Mouse (Mus musculus) stomach, embryonic 16.5 days (tissue): Measurements from ENCODE around the gene Cdh3. TPM values are rescaled to one million over a fixed set of nuclear protein-coding genes. Genes with fewer than 3 reads are reported as not detected.

ENCODE experiments used
- ATAC-seq: fragments of 200-750 bp; cut with Nextera tagmentation; 2 replicates; pipeline ENCODE4 v1.8.0; 2017; ENCODE audit warnings: moderate number of reproducible peaks, moderate TSS enrichment; ENCODE audit not compliant: insufficient read depth, low FRiP score
- H3K27ac ChIP-seq: fragments of 300-500 bp; sonication (generic); 2 replicates; pipeline ENCODE4 v1.5.1; 2014; ENCODE audit warnings: low read length
- H3K27me3 ChIP-seq: fragments of 300-500 bp; sonication (generic); 2 replicates; pipeline ENCODE4 v1.6.1; 2014; ENCODE audit warnings: low read length, control low read depth, mixed read lengths; ENCODE audit not compliant: control insufficient read depth, insufficient read depth
- H3K36me3 ChIP-seq: fragments of 300-500 bp; sonication (generic); 2 replicates; pipeline ENCODE4 v1.6.1; 2014; ENCODE audit warnings: low read length; ENCODE audit not compliant: control insufficient read depth, insufficient read depth
- H3K4me1 ChIP-seq: fragments of 300-500 bp; sonication (generic); 2 replicates; pipeline ENCODE4 v1.6.1; 2014; ENCODE audit warnings: low read length, control low read depth, mixed read lengths; ENCODE audit not compliant: control insufficient read depth, insufficient read depth
- H3K4me2 ChIP-seq: fragments of 300-500 bp; sonication (generic); 2 replicates; pipeline ENCODE4 v1.6.1; 2014; ENCODE audit warnings: low read depth, low read length, mixed read lengths
- H3K4me3 ChIP-seq: fragments of 300-500 bp; sonication (generic); replicated peaks from 2 replicates; pipeline ENCODE4 v1.5.1; 2014; ENCODE audit warnings: mild to moderate bottlenecking, low read length
- H3K9ac ChIP-seq: fragments of 300-500 bp; sonication (generic); 2 replicates; pipeline ENCODE4 v1.6.1; 2014; ENCODE audit warnings: low read length
- H3K9me3 ChIP-seq: fragments of 300-500 bp; sonication (generic); replicated peaks from 2 replicates; pipeline ENCODE4 v1.6.1; 2016; ENCODE audit warnings: low read length, control low read depth; ENCODE audit not compliant: control insufficient read depth
- WGBS: fragments of 180-500 bp; shearing (Covaris S2); extraction: QIAGEN DNeasy Blood & Tissue Kit; methylation state at CpG from one replicate; pipeline ENCODE4 v1.1.7; 2014; 5-methylcytosine and 5-hydroxymethylcytosine counted together
- polyA plus RNA-seq: library from polyadenylated mRNA; unstranded; fragments of >200 nt; fragmentation: Nextera tagmentation; extraction: Ambion mirVana; gene quantifications from 2 replicates; pipeline ENCODE4 v1.2.1, GENCODE M21; 2015

The Cdh3 gene
- polyA plus RNA-seq, 1 experiment from 2014 or later: 16.7 TPM

- no peak overlapping the region for H3K9ac ChIP-seq
- no peaks in the 10 kb centered on the region for H3K9me3 ChIP-seq
- H3K4me3 ChIP-seq: peak overlapping the region; percentile 20
- peaks cover 15% of the 10 kb centered on the region for H3K4me1 ChIP-seq
- no peaks in the 10 kb centered on the region for H3K36me3 ChIP-seq
- ATAC-seq: no peak
- H3K27ac ChIP-seq: peak overlapping the region; percentile 21; the same call in 1 of the 2 replicates
- H3K4me2 ChIP-seq: peak overlapping the region; percentile 48
- peaks cover 23% of the 10 kb centered on the region; the same call in 1 of the 2 replicates for H3K27me3 ChIP-seq
- 30% methylated on average over 4 of the region's 4 CpGs for WGBS
Measured at GRCm38 (mm10) chr8:106606121-106606520, 95.4 kb downstream of the Cdh3 start.

- peak overlapping the region; percentile 17 for H3K27ac ChIP-seq
- ATAC-seq: no peak
- no peaks in the 10 kb centered on the region for H3K9me3 ChIP-seq
- H3K4me1 ChIP-seq: peaks cover 17% of the 10 kb centered on the region
- peaks cover 23% of the 10 kb centered on the region; the same call in 1 of the 2 replicates for H3K27me3 ChIP-seq
- no peaks in the 10 kb centered on the region; the same call in 1 of the 2 replicates for H3K36me3 ChIP-seq
- peak overlapping the region; percentile 14; the same call in 1 of the 2 replicates for H3K4me3 ChIP-seq
- peak overlapping the region; percentile 48 for H3K4me2 ChIP-seq
- peak overlapping the region; percentile 26; the same call in 1 of the 2 replicates for H3K9ac ChIP-seq
- 27% methylated on average over 15 of the region's 15 CpGs for WGBS
Measured at GRCm38 (mm10) chr8:106606601-106607145, 96.0 kb downstream of the Cdh3 start.

Other genes with a start within 250 kb of the Cdh3 start
- gene Smpd3, start 172.9 kb upstream of the Cdh3 start, polyA plus RNA-seq: 24.5 and 30.8 TPM in 2 replicates
- 15.3 and 18.1 TPM in 2 replicates for gene Zfp90, start 95.6 kb upstream of the Cdh3 start, polyA plus RNA-seq
- gene 6030452D12Rik, start 10.4 kb upstream of the Cdh3 start, polyA plus RNA-seq: not detected in 2 replicates
- gene Gm10073, start 62.6 kb downstream of the Cdh3 start, polyA plus RNA-seq: 13.4 and 26.5 TPM in 2 replicates
- 215 and 267 TPM in 2 replicates for gene Cdh1, start 92.5 kb downstream of the Cdh3 start, polyA plus RNA-seq
- 8.6 and 9.4 TPM in 2 replicates for gene Tango6, start 172.2 kb downstream of the Cdh3 start, polyA plus RNA-seq